Mouse (Mus musculus): ENCODE measurements around the gene Tex52. TPM values are rescaled to one million over a fixed set of nuclear protein-coding genes. Genes with fewer than 3 reads are reported as not detected.

The Tex52 gene
- total RNA-seq (2021): not detected
- long read RNA-seq: 0 reads

GRCm38 (mm10) chr6:128375192-128375591 is at the start of gene Tex52, which contains the start of gene Gm44596:
Tex52 (plus strand) TSS chr6:128375456.
Gm44596 (plus strand) TSS chr6:128375503.
- peak in 1 of 2 experiments; percentile 35 for DNase-seq (ENCODE audit: low spot score in 2 of 2)

DNA sequence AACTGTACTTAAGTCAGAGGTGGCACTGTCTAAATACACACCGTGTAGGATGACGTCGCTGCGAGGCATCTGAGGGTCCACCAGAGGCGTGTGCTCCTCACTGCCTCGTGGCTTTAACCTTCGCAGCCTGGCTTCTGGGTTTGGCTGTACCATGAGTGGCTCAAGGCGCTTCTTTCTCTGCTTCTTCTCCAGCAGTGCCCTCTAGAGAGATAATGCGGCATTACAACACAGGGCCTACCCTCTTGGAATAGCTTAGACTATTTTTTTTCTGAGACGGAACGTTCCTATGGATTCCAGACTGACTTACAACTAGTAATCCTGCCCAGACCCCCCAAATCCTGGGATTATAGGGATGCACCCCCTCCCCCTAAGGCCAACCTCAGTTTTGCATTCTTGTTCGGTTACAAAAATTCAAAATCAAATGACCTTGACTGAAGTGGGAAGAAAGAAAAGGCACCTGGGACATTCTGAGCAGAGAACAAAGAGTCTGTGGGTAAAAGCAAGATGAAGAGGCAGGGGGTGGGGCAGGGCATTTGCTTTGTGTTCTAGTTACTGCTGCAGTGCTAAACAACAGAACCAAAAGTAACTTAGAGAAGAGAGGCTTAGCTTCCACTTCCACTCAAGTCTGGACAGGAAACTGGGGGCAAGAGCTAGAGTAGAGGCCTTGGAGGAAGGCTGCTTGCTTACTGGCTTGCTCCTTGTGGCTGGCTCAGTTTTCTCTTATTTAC is 40.7 kb upstream of the Tex52 start:
- DNase-seq (ENCODE audit: low spot score in 2 of 2): peak; percentile 79 to 83

DNA sequence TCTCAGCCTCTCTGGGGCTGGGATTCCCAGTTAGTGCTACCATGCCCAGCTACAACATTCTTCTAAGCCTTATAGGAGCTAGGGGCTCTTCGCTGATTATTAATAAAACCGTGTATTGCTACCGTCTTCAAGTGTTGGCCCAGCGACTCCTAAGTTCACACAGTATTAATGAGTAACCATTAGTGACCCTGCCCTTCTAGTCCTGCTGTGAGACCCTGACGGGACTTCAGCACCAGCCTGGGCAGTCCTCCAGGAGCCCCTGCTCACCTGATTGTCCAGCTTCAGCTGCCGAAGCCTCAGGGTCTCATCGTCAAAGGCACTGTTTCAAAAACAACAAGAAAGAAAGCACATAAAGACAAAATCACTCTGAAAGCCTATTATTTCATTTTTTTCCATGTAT is 37.8 kb upstream of the Tex52 start:
- DNase-seq (ENCODE audit: low spot score in 2 of 2): no peak

DNA sequence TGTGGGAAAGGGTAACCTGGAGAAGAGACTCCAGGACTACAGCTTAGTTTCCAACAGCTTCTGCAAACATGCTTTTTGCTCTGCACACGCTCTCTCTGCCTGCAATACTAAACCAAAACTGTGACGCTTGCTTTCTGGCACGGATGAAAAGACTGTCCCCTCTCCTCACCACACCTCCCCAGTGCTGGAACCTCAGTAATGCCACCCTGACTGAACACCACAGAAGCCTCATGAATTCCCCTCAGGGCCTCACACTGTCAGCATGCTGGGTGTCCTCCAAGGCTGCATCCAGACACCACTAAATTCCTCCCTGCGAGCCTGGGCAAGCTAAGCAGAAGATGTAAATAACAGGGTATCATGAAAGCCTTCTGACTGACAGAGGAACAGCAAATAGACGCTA is 36.4 kb upstream of the Tex52 start:
- no peak for DNase-seq (ENCODE audit: low spot score in 2 of 2)

- DNase-seq (ENCODE audit: low spot score in 2 of 2): no peak
These were observed 33.1 kb upstream of the Tex52 start for GRCm38 (mm10) chr6:128341956-128342723.

- DNase-seq (ENCODE audit: low spot score in 2 of 2): no peak
These were observed 29.6 kb upstream of the Tex52 start for GRCm38 (mm10) chr6:128345623-128346022.

DNA sequence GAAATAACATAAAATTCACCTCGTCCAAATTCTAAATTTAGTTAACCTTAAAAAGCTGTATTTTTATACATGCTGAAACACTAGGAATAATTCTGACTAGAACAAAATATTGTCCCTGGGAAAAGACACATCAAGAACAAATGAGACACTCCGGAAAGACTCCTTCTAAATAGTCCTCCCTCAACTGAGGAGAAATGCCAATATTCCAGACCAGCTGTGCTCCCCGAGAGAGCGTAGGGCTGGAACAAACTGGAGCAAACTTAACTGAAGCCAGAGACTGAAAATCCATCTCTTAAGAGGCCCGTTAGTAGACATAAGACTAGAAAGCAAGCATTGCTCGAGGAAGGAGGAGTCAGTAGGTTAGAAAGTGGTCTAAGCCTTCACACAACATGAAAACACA is 28.5 kb upstream of the Tex52 start:
- DNase-seq (ENCODE audit: low spot score in 2 of 2): no peak

DNA sequence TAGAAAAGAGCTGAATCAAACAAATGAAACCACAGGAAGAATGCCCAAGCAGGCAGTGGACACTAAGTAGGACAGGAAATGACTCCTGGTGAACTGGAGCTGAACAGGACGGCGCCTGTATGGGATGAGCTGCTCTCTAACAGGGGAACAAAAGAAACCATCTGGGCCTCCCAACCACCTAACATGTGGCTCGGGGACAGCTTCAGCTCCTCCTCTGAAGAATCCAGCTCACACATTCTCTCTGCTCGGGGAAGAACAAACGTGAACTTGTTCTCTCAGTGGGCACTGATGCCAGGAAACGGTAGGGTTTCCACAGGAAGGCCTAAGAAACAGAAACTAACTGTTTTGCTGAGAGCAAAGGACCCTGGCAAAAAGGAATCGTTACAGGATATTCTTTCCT is 25.5 kb upstream of the Tex52 start:
- DNase-seq (ENCODE audit: low spot score in 2 of 2): peak; percentile 49 to 61

- no peak for DNase-seq (ENCODE audit: low spot score in 2 of 2)
These were observed 21.1 kb upstream of the Tex52 start for GRCm38 (mm10) chr6:128354140-128354539.

DNA sequence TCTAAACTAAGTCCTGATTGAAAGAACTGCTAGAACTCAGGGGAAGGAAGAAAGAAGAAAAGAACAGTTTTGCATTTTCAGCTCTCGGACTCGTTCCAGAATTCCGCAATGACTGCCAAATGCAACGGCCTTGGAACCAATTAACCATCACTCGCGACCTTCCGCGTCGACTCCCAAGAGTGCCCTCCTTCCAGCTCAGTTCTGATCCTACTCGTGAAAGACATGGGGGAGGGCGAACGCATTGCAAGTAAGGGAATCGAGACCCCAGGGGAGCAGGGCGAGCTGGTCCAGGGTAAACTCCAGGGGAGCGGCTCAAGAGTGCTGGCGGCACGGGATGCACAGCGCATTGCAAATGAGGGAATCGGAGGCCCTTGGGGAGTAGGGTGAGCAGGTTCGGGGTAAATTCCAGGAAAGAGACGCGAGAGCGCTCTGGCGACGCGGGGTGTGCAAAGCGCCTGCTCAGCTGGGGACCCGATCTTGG is 20.0 kb upstream of the Tex52 start:
- DNase-seq (ENCODE audit: low spot score in 2 of 2): peak; percentile 68 to 75

GRCm38 (mm10) chr6:128355726-128356416 is 19.4 kb upstream of the Tex52 start, which contains the start of gene Tulp3:
Tulp3 (minus strand) TSS chr6:128355851.
- peak; percentile 99 for DNase-seq (ENCODE audit: low spot score in 2 of 2)

DNA sequence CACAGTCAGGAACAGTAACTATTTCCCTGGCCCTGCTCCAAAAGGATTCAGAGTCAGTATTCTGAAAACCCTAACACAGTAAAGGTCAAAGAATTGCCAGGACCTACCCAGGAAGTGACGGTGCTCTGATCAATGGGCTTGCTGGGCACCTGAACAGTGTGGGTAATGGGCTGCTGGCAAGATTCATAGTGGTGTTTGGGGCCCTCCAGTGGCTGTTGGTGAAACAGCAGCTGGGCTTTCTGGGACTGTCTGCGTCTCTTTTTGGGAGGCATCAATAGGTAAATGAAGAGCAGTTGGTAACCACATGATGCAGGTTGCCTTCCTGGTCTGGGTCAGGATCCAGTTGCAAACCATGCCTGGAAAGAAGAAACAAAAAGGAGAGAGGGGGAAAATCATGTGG is 16.3 kb upstream of the Tex52 start:
- peak; percentile 84 to 85 for DNase-seq (ENCODE audit: low spot score in 2 of 2)

DNA sequence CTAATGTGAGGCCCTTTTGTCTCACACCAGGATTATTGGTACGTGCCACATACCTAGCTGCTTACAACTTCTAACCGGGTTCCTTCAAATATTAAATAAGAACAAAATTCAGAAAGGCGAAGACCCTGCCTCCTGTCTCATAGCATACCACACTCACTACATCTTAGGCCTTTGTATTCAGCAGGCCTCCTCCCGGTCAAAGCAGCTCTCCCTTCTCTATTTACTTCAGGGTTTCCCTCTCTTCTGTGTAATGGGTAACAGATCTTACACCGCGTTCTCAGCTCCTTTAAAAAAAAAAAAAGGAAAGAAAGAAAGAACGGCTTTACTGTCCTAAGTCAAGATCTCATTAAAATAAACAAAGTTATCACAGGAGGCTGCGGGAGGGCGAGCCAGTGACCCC is 13.4 kb upstream of the Tex52 start:
- no peak for DNase-seq (ENCODE audit: low spot score in 2 of 2)

DNA sequence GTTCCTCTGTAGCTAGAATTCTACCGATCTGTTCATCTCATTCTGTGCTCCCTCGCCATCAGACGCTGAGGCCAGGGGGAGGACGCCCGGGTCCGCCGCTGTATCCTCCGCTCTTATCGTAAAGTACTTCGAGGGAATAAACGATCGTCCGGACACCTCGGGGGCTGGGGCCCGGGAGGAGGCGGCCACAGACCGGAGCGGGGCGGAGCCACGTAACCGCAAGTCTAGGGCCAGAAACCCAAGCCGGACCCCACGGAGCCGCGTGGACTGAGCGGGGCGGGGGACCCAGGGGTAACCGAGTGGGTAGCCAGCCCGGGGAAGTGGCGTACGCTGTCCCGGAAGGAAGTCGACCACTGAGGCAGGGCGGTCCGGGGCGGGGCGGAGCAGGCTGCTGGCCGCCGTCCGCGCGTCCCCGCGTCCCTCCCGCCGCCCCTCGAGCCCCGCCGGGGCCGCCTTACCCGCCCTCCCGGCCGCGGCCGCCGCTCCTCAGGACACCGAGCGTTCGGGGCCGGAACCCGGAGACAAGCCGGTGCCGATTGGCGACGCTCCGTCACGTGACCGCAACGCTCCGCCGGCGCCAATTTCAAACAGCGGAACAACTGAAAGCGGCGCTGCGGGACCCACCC is 12.8 kb upstream of the Tex52 start, which contains the start of the genes Rhno1 and Foxm1:
Gene Rhno1 (minus strand): TSS at position 531 of the 626 bp plus-strand sequence.
Gene Foxm1 (plus strand): TSS at position 587 of the 626 bp plus-strand sequence.
- peak; percentile 82 to 89 for DNase-seq (ENCODE audit: low spot score in 2 of 2)

GRCm38 (mm10) chr6:128363007-128363825 is 12.0 kb upstream of the Tex52 start:
- DNase-seq (ENCODE audit: low spot score in 2 of 2): no peak

GRCm38 (mm10) chr6:128364721-128365120 is 10.5 kb upstream of the Tex52 start:
- no peak for DNase-seq (ENCODE audit: low spot score in 2 of 2)

- no peak for DNase-seq (ENCODE audit: low spot score in 2 of 2)
These were observed 8.8 kb upstream of the Tex52 start for GRCm38 (mm10) chr6:128366466-128366865.

DNA sequence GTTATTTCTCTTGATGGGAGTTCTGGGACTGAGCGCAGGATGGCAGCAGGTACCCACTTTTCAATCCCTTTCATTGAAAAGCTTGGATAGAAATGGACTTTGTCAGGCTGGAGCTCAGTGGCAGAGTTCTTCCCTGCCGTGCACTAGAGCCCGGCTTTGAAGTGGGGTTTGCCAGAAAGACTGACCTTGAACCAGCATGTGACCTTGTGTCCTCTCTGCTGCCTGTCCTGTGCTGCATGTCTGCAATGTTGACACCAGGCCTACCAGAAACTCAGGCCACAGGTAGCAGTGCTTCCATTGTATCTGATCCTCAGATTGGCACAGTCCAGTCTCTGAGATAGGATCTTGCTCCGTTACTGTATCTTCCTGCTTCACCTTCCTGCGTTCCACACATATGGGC is 5.2 kb upstream of the Tex52 start:
- DNase-seq (ENCODE audit: low spot score in 2 of 2): no peak

- DNase-seq (ENCODE audit: low spot score in 2 of 2): no peak
These were observed 1.3 kb downstream of the Tex52 start for GRCm38 (mm10) chr6:128376371-128377085.
